Mouse (Mus musculus): Measurements from ENCODE around the gene Hlx.

- no peak for TF ChIP-seq POLR2A (IDR thresholded peaks at IDR 0.05; ENCODE audit: insufficient read depth, low read depth, low read length)
- no peak for TF ChIP-seq CTCF (IDR thresholded peaks at IDR 0.05; ENCODE audit: insufficient read depth, low read depth, low read length)
These were observed 49.1 kb upstream of the Hlx start for GRCm38 (mm10) chr1:184781286-184782160.

All from olfactory bulb, adult 2 months (tissue).